Mouse (Mus musculus) thymus, adult 18-20 months (tissue): ENCODE results near the gene Olfr221.
A peak's percentile ranks its signal among the peaks of the same experiment; 100 is the strongest.

Experiments
- DNase-seq, 2 experiments: peaks; one replicate each; pipeline ENCODE4 v3.0.0; 2022; ENCODE audit warnings: mixed read lengths in 2 of 2

Olfr221 gene

DNA sequence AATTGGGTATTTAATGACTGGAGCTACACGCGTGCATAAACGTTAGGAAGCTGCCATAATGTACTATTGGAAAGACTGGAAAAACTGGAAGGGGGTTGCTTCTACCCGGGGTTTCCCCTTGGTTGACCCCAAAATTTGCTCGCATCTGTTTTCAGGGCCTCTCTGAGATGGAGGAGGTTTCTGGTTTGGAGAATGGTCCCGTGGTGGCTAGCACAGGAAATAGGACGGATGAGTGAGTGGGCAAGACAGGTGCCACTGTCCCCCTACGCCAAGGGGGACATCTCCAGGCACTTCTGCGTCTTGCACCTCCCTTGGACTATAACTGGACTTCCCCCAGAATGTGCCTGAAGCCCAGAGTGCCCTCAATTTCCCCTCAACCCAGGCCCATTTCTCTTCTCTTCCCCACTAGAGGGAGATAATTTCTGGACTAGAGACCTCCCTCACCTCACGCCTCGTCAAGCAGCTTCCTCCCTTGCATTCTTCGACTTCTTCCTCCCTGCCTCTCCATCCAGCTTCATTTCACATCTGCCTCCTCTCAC lies 23.1 kb downstream of the Olfr221 start:
- no peak for DNase-seq

DNA sequence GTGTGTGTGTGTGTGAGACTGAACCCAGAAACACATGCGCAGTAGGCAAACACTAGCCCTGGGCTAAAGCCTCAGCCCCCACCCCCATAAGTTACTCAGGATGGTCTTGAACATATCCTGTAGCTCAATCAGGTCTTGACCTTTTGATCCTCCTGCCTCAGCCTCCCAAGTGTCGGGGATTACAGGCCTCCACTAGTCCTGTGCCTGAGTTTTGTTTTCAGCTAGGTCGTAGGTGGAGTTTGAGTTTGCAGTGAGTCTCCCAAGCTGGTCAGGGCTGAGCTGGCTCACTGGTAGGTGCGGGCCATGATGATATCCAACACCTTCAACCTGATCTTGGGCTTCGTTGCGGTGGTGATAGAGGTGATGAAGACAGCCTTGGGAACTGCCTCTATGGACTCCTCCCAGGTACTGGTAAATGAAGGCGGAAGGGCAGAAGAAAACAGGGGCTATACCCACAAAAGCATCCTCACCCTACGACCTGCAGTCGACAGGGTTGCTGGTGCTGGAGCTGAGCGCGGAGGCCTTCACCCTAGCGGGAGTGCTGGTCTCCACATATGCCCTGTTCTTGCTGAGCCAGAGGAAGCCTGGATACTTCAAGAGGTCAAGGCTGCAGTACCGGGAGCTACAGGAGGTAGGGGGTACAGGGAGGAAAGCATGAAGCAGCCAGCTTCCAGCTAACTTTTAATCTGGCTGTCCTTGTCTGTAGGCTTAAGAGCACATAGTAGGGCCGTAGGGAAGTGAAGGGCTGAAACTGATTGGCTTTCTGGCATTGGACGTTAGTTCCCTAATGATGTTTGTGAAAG lies 23.8 kb downstream of the Olfr221 start:
- DNase-seq: peak in 1 of 2 experiments; percentile 19

- DNase-seq: no peak
Measured at GRCm38 (mm10) chr14:52017662-52018061, 24.6 kb downstream of the Olfr221 start.

DNA sequence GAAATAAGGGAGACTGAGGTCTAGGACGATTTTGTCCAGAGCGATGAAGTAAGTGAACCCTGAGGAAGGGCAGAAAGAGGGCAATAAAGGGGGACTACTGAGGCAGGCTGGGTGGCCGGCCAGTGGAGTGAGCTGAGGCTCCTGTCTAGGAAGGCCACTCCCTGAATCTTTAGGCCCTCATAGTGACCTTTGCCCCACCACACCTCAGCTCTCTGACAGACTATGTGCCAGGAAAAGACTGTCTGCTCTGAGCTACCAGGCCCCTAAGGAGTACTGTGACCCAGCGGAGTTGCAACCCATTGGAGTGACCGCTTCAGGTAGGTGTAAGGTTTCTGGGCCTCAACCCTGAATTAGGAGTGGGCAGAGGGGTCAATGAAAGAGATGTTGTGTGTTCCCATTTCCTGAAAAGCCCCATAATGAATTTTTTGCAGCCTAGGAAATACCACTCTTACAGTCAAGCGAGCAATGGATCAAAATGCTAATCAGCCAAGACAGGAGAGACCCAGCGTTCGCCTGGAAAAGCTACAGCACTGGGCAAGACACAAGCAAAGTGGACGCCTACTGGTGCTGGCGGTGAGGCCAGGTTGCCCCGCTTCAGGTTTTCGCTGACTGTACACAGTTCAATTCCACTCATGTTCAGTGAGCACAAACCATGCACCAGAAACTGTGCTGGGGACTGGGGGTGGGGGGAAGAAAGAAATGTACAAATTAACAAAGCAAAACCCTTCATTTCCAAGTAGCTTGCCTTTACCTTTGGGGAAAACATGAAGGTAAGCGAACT lies 25.4 kb downstream of the Olfr221 start:
- no peak for DNase-seq

DNA sequence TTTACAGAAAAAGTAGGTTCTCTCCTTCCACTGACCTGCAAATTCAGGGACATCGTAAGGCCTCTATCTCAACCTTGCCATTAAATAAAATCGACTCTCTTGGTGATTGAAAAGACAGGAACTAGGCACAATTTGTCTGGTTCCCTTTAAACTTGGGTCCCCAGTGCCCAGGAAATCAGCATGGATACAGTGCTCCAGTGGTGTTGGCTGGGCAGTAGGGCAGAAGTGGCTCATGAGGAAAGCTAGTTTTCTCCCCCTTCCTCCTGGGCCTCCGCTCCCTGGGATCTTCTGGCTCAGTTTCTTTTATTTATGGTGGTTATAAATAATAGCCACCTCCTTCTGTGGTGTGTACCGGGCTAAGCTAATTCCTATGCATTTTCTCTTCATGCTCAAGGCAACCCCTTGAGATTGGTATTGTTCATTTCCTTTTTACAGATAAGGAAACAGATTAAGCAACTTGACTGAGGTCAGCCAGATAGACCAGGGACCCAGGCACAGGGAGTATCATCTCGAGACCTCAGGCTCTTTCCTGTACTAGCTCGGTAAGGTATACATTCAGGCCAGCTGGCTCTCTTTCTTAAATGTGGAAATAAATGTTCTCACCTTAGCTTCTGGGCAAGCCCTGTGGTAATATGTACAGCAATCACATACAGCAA lies 26.7 kb downstream of the Olfr221 start, which contains the start of gene Tmem253:
Gene Tmem253 (plus strand): TSS at position 214 of the 656 bp plus-strand sequence.
- no peak for DNase-seq

GRCm38 (mm10) chr14:52014761-52015311 lies 27.4 kb downstream of the Olfr221 start:
- DNase-seq: peak in 1 of 2 experiments; percentile 43

- DNase-seq: no peak
Measured at GRCm38 (mm10) chr14:52014271-52014760, 27.9 kb downstream of the Olfr221 start.

DNA sequence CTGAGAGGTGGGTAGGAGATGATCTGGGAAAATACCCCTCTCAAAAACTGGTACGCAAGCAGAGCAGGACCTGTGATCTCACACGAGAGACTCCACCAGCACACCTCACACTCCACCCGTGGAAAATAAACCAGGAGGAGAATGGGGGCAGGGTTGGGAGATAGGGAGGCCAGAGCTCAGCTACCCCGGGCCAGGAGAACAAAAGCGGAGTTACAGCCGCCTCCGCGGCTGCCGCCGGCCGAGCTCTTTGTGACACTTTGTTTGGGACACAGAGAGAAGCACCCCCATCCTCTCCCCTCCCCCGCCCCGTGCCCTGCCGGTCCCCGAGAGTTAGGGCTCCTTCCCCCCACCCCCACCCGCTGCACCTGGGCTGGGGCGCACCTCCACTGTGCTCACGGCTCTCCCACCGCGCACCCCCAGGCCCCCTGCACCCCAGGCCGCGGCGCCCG lies 28.5 kb downstream of the Olfr221 start:
- DNase-seq: peak; percentile 83 to 85

DNA sequence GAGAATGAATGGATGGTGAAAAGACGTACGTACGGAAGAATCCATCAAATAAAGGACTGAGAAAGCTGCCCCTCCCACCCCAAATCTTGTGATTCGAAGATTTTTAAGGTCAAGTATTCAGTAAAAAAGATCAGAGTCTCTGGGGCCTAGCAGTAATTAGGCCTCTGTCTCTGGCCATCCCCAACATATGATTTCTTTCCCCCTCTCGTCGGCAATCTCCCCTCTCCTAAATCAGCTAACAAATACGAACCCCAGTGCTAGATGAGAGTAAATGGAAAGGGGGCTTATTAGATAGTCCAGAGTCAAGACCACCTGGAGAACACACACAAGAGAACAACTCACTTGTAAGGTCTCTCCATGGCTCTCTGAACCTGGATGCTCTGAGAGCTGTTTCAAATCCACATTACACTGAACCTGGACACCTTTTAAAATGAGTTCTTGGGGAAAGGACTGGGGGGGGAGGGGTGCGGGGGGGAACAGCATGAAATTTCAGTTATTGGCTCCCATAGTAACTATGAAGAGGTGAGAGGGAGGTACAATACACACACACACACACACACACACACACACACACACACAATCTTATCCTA lies 29.1 kb downstream of the Olfr221 start:
- DNase-seq: no peak

- no peak for DNase-seq
Measured at GRCm38 (mm10) chr14:52012553-52012952, 29.7 kb downstream of the Olfr221 start.

DNA sequence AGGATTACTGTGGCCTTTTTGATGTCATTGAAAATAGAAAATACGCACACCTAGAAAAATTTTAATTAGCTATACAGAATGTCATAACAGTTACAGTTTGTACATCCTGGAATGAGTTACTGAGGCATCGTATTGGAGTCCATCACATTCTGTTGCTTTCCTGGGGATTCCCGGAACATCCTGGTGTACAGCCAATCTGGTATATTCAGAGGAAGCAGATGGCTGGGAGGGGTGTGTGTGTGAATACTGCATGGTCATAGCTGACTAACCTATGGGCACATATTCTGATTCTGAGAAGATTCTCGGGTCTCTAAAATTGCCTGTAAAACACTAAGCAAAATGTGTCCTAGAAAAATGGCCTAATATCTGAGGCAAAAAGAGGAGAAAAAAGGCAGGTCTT lies 30.2 kb downstream of the Olfr221 start:
- no peak for DNase-seq

- no peak for DNase-seq
Measured at GRCm38 (mm10) chr14:52011683-52012082, 30.6 kb downstream of the Olfr221 start.

- peak in 1 of 2 experiments; percentile 14 for DNase-seq
Measured at GRCm38 (mm10) chr14:52010446-52011111, 31.7 kb downstream of the Olfr221 start.

DNA sequence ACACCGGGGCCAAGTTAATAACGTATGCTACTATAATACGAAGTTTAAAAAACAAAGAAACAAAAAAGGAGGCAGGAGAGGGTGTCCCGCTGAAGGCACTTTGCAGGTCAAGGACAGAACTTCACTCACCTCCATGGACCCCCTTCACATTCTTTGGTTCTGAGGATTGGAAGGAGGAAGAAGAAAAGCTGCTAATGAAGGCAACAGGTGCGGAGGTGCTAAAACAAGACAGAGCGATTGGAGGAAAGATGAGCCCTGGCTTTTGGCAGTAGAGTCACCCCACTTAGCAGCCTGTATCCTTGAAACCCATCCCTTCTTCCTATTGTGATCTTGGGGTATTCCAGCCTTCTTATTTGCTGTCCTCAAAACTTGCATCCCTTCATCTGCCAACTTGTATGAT lies 32.4 kb downstream of the Olfr221 start:
- no peak for DNase-seq

DNA sequence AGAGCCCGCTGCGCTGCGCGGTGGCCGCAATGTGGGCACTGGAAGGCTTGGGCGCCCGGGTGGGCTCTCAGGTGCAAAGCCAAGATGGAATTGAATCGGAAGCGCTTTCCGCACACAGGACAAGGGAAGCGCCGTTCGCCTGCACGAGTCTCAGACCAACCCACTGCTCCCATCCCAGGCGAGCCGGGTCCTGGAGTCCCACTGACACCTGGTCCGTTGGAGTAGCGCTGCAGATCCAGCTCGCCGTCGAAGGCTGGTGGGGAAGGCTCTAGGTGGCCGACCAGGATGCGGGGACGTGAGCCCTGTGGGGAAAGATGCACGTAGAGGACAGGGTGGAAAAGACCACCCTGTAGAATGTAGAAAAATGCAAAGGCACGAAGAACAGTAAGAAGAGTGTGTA lies 32.9 kb downstream of the Olfr221 start:
- DNase-seq: no peak

DNA sequence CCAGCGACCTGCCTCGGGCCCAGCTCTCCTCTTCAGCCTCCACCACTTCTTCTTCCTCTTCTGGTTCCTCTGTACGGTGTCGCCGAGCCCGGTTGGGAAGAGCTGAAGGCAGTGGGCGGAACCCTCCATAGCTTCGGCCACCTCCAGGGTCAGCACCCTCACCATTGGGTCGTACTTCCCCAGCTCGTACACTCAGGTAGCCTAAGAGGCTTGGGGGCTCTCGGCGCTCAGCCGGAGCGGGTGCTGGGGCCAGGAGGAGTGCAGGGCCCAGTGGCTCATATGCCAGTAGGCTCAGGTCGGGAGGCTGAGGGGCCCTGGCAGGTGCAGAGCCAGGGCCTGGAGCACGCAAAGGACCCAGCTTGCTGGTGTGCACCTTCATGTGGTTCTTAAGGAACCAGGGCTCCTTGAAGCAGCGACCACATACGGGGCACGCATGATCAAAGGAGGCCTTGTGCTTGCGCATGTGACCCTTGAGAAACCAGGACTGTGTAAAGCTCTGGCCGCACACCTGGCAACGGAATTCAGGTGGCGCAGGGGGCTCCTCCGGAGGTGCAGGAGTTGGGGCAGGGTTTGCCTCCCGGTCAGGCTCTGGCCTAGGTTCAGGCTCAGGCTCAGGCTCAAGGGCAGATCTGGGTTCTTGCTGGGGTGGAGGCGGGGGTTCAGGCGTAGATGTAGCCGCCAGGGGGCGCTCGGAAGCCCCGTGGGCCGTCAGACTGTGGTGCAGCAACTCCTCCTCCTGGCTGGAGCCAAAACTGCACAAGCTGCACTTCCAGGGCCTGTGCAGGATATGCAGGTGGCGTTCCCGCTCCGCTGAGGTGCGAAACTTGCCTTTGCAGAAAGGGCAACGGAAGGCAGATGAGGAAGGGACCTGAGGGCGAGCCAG lies 33.7 kb downstream of the Olfr221 start:
- DNase-seq: peak; percentile 86 to 88

DNA sequence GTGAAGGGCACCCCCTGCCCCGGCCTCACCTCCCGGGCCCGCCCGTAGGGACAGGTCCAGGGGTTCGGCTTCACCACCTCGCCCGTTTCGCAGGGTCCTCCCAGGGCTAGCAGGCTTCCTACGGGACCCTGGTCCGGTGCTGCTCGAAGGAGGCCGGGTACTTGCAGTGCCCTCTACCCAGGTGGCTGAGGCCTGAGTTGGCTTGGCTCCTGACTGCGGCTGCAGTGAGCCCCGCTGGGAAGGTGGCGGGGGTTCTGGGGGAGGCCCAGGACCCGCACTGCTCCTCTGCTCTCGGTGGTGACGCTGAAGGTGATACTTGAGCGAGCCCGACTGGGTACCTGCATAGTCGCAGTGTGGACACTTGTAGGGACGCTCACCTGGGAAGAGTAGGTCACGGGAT lies 35.5 kb downstream of the Olfr221 start:
- DNase-seq: peak in 1 of 2 experiments; percentile 22

GRCm38 (mm10) chr14:52006241-52006640 lies 36.0 kb downstream of the Olfr221 start:
- DNase-seq: peak in 1 of 2 experiments; percentile 31

DNA sequence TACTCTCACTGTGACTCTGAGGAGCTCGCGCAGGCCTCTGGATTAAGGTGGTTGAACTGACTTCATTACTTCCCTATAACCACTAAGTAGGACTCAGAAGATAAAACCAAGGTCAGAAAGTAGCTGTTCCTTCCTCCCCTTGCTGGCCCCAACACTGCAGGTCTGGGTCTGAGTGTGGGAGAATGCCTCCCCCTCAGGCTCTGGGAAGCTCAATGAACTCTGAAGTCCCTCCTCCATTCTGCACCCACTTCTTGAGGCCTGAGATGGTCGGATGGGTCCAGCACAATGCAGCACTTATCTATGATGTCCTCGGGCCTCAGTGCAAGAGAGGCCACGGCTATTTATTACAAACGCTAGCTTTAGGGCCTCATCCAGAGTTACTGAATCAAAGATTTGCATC lies 36.6 kb downstream of the Olfr221 start:
- no peak for DNase-seq

DNA sequence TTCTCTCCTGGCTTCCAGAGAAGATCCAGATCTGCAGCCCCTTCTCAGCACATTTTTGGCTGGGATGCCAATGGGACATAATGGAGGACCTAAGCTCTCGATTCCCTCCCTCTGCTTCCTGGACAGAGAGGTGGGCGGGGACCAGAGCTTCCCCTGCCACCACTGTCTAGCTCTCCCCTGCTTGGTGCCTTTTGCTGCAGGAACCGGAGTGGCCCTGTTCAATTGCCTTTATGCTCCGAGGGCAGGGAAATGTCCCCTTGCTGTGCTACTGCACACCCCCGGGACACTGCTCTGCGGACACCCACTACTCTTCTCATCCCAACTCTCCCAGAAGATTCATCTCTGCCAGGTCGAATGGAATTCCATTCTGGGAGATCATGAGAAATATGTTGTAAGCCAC lies 37.1 kb downstream of the Olfr221 start:
- DNase-seq: peak in 1 of 2 experiments; percentile 8
